Mouse (Mus musculus) cerebellum, adult 9-11 months (tissue): ENCODE measurements around the gene Hoxa4.

Experiments
- DNase-seq: peaks from one replicate; pipeline ENCODE4 v3.0.0; 2022

Gene Hoxa4

GRCm38 (mm10) chr6:52228475-52229465, 37.2 kb upstream of the Hoxa4 start:
- no peak for DNase-seq

- DNase-seq, result no peak
These were observed 36.1 kb upstream of the Hoxa4 start for GRCm38 (mm10) chr6:52227470-52228222.

DNA sequence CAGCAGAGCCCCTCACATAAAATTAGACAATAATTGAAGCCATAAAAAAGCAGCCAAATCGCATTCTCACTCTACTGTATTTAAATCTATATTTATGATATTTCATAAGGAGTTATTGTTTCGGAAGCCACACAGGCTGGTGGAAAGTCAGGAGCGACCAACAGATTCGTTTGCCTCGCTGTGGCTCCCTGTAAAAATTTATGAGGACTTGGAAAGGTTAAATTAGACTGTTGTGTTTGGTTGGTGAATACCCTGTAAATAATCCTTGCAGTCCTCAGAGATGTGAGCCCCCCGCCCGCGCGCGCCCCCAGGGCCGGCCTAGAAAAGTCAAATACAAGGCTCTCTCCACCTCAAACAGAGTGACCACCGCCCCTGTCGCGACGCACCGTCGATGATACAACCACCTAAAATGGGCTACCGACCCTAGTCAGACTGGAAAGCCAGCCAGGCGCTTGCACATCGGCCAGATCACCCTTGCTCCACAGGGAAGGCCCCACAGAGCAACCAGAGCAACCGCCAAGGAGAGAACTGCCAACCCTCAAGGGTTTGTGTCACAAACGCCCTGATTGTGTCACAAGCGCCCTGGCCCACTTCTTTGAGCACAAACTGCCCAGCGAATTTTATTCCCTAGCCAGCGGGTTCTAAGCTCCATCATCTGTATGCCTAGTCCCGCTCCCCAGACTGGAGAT, 35.2 kb upstream of the Hoxa4 start:
- DNase-seq, result no peak

DNA sequence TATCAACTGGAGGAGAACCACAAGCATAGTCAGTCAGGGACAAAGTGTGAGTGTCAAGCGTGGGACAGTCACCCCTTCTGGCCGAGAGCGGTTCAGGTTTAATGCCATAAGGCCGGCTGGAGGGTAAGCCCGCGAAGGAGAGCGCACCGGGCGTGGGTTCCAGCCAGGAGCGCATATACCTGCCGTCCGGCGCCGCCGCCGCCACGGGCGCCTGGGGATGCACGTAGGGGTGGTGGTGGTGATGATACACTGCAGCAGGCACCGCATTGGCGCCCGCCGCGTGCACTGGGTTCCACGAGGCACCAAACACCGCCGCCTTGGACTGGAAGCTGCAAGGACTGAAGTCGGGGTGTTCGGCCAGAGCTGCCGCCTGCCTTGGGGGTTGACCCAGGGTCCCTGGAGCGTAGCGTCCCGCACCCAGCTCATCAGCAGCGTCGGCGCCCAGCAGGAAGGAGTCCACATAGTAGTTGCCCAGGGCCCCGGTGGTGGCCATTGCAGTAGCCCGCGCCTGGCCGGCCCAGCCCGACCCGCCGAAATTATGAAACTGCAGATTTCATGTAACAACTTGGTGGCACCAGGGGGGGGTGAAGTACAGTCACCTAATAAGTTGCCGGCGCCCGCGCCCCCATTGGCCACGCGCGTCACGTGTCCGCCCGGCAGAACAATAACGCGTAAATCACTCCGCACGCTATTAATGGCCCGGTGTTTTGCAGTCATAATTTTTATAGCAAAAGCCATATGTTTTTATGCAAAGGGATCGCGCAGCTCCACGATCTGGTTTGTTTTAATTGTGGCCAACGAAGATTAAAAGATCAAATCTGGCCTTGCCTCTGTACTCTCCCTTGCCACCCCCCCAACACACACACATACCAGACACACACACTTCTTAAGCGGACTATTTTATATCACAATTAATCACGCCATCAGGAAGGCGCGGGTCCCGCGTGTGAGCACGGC, 34.3 kb upstream of the Hoxa4 start:
- no peak for DNase-seq

DNA sequence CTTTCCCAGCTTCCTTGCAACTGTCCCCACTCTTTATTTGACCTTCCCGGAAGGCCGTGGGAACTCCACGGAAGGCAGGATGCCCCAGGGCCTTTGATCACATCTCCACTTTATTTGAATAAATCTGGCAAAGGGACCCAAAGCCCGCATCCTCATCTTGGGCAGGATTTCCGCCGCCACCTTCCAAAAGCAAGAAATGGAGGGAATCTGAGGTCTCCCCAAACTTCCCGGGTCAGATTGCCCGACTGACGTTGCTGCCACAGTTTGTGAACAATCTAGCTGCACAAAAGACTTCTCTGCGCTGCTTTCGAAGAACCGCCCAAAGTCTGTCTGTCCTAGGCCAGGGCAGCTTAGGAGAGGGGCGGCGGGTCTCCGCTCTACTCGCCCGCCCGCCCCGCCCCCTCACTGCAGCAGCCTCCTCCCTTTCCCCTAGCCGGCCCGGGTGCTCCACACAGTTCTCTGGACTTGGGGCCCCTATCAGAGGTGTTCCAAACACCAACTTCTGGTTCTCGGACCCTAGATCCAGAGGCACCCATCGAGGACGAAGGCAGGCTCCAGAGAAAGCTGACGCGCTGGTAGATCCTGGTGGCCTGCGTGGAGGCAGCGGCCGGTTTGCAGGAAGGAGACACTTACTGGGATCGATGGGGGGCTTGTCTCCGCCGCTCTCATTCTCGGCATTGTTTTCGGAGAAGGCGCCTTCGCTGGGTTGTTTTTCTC, 33.5 kb upstream of the Hoxa4 start:
- DNase-seq, result no peak

GRCm38 (mm10) chr6:52223939-52224760, 32.6 kb upstream of the Hoxa4 start:
- no peak for DNase-seq

DNA sequence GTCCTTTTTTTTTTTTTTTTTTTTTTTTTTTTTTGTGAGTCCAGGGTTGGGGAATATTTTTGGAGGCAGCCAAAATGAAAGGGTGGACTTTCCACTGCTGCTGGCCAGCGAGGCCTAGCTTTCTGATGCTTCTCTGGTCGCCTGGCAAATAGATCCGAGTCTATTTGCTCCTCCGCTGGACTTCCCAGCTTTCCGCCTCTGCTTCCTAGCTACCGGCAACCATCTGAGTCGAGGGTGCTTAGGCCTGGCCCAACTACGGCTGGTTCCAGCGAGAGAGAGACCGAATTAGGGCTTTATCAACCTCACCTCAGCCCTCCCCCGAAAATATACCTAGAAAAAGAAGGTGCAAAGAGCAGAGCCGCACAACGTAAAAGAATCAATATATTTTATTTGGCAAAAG, 31.2 kb upstream of the Hoxa4 start:
- DNase-seq, result no peak

DNA sequence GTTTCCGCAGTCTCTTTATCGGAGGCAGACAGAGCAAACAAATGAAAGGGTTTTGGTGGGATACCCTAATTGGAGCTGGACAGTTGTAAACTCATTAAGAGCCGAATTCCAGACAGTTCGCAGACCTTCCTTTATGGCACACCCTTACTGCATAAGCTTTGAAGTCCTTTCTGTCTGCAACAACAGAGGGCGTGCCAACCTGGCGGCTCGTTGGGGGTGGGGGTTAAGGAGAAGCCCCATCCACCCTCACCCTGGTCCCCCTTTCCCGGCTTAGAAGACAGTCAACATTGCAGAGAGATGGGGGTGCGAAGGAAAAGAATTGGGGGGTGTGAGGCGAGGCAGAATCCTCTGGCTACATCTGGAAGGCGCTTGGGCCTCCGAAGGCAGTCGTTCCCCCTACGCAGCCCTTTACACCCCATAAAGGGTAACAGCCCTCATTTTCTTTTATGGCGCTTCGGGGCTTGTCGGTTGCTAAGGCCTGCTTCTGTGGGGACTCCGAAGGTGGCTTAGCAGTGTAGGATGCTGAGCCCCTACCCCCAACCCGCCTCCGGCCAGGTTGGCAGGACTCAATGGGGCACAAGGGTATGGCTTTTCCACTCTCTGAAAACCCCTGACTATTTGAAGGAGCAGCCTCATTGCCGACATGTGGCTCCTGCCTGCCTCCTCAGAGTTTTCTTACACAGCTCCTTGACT, 30.6 kb upstream of the Hoxa4 start:
- DNase-seq, result no peak

DNA sequence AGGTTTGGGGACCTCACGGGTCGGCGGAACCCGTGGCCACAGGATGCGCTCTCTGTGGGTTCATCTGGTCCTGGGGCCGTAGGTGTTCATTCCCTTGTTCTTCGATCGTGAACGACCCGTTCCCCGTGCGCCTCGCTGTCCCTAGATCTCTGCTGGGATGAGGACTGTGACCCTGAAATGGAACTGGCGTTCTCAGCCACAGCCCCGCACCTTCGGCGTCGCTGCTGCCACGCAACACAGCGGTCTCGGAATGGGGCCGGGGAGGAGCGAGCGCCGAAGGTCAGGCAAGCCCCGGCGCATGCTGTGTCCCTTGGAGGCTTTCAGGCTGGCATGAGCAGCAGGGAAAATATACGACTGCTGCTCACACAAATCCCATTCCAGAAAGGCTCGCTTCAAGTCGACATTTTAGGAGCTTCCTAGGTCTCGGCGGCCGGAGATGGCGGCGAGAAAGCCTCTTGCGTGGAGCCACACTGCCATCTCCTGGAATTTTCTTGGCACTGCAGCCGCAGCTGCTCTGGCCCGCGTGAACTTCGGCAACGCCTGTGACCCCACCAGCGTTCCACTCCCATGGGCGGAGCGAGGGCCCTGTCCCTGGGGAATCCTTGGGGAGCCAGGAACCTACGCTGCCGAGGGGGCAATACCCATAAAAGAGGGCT, 29.9 kb upstream of the Hoxa4 start, which contains the start of gene Hoxa7:
Gene Hoxa7, minus strand, starts transcription at position 518 of the 656 bp plus-strand sequence.
- DNase-seq, result peak; percentile 75

DNA sequence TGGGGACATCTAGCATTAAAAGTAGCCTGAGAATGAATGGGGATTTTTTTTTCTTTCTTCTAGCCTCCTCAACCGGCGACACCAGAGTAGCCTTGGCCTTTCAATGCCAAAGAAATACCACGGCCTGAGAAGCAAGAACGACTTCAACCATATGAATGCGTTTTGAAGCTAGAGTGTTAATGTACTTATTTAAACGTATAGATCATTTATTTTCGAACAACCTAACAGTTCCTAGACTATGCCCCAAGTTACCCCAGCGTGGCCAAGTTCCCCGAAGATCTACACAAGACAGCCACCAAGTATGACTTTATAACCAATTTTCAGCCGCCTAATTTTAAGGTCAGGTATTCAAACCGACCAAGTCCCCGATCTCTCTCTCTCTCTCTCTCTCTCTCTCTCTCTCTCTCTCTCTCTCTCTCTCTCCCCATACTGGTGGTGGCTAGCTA, 29.3 kb upstream of the Hoxa4 start:
- DNase-seq, result no peak

DNA sequence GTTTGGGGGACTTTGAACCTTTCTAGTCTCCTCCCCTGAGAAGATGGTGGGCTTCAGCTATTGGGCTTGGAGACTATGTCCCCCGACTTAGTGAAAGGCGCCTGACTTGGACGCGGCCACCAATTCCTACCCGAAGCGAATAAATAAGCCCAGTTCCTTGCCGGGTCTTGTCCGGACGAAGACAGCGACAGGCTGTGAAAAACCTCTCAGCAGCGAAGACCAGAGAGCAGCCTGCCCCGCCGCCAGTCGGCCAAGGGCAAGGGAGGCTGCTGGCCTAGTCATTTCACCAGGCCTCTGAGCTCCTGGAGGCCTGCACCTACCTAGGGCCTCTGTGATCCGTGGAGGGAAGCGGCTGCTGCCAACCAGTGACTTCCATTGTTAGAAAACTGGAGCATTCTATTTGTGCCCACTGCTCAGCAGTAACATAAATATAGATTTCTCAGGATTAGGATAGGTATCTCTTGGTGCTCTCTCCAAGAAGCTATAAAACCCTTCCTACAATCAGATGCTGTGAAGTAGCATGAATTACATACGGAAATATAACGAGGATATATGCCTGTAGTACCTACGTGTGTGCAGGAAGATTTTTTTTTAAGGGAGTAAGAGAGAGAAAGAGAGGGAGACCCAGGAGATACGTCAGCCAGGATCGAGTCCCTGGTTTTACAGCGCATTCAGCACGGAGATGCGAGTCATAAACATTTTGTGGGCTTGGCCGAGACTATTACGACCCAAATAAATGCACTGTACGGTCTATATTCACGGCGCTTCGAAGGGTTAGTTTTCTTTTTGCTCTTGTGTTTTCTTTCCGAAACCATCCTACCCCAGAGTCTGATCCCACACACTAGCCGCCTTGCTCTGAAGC, 28.7 kb upstream of the Hoxa4 start:
- no peak for DNase-seq

DNA sequence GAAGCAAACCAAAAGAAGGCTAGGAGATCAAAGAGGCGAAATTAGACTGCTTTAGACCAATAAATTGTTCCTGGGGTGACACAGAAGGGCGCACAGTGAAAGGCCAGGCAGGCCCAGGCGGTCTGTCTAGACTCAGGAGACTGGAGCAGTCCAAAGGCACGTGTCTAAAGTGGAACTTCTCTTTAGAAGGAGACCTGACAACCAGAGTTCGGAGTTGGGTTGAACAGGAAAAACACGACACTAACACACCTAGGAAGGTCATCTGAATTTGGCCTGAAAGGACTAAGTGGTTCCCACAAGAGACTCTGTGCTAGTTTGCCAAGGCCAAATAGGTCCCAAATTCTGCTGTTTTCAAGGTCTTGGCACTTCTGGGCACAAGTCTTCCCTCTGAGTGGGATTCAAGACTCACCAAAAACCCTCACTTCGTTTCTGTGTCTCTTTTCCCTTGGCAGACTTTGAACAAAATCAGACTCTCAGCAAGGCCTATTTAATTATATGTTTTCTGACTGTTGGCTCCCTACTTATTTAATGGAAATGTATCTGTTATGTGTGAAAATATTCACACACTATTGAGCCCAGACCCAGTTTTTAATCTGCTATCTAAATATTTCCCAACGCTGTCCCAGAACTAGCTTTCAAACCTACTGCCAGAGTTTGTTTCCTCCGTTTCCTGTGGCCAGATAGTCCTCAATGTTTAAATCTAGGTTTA, 27.8 kb upstream of the Hoxa4 start:
- no peak for DNase-seq

DNA sequence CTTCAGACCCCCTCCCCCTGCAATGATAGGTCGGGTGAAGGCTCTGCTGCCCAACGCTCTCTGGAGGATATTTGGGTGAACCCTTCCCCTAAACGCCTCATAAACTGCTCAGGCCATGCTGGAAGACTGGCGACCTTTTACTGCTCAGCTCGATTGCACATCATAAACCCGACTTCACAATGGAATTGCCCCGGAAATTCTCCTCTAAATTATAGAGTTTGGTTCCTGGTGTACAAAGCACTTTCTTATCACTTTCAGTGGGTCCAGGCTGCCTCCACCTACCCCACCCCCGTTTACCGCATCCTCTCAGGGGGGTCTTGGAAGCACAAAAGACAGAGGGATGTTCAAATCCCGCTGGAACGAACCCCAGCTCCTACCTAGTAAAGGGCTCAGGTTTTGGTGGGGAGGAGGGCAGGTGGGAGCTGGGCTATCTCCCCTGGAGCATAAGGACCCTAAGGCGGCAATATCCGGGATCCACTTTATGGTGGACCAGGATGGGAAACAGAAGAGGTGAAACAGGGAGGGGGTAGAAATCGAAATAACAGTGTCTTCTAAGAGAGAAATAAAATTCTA, 27.2 kb upstream of the Hoxa4 start:
- DNase-seq, result no peak

GRCm38 (mm10) chr6:52217895-52218642, 26.5 kb upstream of the Hoxa4 start:
- no peak for DNase-seq

DNA sequence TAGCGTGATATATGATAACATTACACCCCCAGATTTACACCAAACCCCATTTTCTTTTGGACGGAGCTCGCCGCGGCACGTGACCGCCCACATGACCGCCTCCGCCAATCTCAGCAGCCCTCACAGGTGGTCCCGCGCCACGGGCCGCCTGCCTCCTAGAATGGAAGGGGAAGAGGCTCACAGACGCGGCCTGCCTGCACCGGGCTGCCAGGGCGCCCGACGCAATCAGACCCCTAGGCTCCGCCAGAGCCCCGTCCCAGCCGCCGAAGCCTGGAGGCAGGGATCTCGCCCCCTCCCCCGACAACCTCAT, 25.9 kb upstream of the Hoxa4 start:
- DNase-seq, result no peak

- no peak for DNase-seq
These were observed 25.3 kb upstream of the Hoxa4 start for GRCm38 (mm10) chr6:52216691-52217458.
